ENCODE assay signal across 8 mouse cellular contexts in the genomic region with DNA sequence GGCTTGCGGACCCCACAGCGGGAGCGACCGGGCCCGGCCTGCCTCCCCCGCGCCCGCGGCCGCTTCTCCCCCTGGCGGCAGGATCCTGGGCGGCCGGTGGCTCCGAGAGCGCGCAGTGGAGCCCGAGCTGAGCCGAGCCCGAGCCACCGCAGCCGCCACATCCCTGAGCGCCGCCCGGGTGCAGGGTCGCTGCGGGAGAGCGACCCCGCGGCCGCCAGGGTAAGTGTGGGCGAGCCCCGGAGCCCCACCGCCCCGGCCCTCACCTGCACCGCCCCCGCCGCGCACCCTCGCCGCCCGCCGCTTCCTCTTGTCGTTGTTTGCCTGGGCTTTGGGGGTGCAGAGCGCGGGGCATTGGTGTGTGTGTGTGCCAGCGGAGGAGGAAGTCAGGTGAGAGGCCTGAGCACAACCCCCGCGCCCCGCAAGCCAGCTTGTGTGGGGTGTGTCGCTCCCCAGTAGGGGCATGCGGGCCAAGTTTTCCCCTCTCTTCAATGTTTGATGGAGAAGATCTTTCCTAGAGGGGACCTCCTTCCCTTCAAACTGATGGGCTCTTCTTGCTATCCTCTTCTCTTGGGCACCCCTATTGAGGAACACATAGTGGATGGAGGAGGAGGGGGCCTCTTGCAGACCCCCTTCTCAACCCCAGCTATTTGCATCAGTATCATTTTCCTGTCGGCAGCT. TPM values are rescaled to one million over a fixed set of nuclear protein-coding genes. Genes with fewer than 3 reads are reported as not detected.
DNase-seq lines count a peak whose midpoint lies in the region; ATAC-seq and TF ChIP-seq lines count a peak whose summit lies in the region.

Gene Satb1 (minus strand): TSS at position 391 of the 678 bp plus-strand sequence.

- WGBS in hindbrain, postnatal 0 days: under 1% methylated on average over 39 of the region's 52 CpGs
- WGBS in limb, embryonic 10.5 days: under 1% methylated on average over 50 of the region's 52 CpGs

- peak within 1 kb of the TSS; percentile 100 for H3K4me2 ChIP-seq in hindbrain, postnatal 0 days (ENCODE audit: low read depth, low read length)

- peak within 1 kb of the TSS; percentile 55 for H3K9ac ChIP-seq in hindbrain, postnatal 0 days (replicated peaks; ENCODE audit: low read length)

- peaks cover 20% of the 10 kb centered on the region for H3K27me3 ChIP-seq in hindbrain, postnatal 0 days (ENCODE audit: insufficient read depth, low read length)
- H3K27me3 ChIP-seq in limb, embryonic 10.5 days (ENCODE audit: low read depth, poor library complexity, severe bottlenecking): peaks cover 84% of the 10 kb centered on the region

- H3K36me3 ChIP-seq in hindbrain, postnatal 0 days (ENCODE audit: insufficient read depth, low read length): no peaks in the 10 kb centered on the region
- no peaks in the 10 kb centered on the region for H3K36me3 ChIP-seq in limb, embryonic 10.5 days

- H3K4me1 ChIP-seq in hindbrain, postnatal 0 days (ENCODE audit: insufficient read depth, low read length): no peaks in the 10 kb centered on the region
- peaks cover 25% of the 10 kb centered on the region for H3K4me1 ChIP-seq in limb, embryonic 10.5 days

- 0 out of 2 replicates have a peak within 1 kb of the TSS, but pooled peaks have one; percentile 15 for H3K27ac ChIP-seq in hindbrain, postnatal 0 days
- H3K27ac ChIP-seq in limb, embryonic 10.5 days: peak within 1 kb of the TSS; percentile 80

- H3K4me3 ChIP-seq in hindbrain, postnatal 0 days (ENCODE audit: low read length): peak within 1 kb of the TSS; percentile 56
- H3K4me3 ChIP-seq in limb, embryonic 10.5 days: peak within 1 kb of the TSS; percentile 68

- peak; percentile 64 to 88 for DNase-seq in adrenal gland, adult (ENCODE audit: inconsistent age in 2 of 2, low spot score in 1 of 2)
- peak; percentile 56 for DNase-seq in gastrocnemius, postnatal 25 days
- DNase-seq in hindbrain, postnatal 0 days (ENCODE audit: low spot score): peak; percentile 76
- DNase-seq in limb, embryonic 10.5 days (ENCODE audit: low spot score): peak; percentile 82
- DNase-seq in mesoderm, embryonic 11.5 days (ENCODE audit: low read depth, low spot score): peak; percentile 66
- peak; percentile 56 for DNase-seq in right cerebral cortex, postnatal 25 days
- DNase-seq in yolk sac, embryonic 10.5 days (ENCODE audit: low spot score): peak; percentile 31

- no peaks in the 10 kb centered on the region for H3K9me3 ChIP-seq in hindbrain, postnatal 0 days (ENCODE audit: low read length)
- H3K9me3 ChIP-seq in limb, embryonic 10.5 days (replicated peaks): no peaks in the 10 kb centered on the region

- peak; percentile 55 for ATAC-seq in common myeloid progenitor, adult 5-6 weeks (replicated peaks; ENCODE audit: low read depth, poor library complexity, severe bottlenecking)
- peak; percentile 92 for ATAC-seq in hindbrain, postnatal 0 days

- peak; percentile 25; the same call in 1 of the 2 replicates for TF ChIP-seq CTCF in hindbrain, postnatal 0 days (IDR thresholded peaks at IDR 0.05; ENCODE audit: low read depth)

RNA-seq across cellular contexts. Expression of gene Satb1, which starts in this region (rescaled TPM):
- 37.1 and 59.0 TPM in 2 replicates for total RNA-seq in common myeloid progenitor, adult 5-6 weeks (2017)
- total RNA-seq in gastrocnemius, postnatal 25 days (2021): 10 to 100 TPM; 64.0 to 78.8 TPM
- total RNA-seq in hindbrain, postnatal 0 days (2014; rRNA removed): 37.1 and 44.5 TPM in 2 replicates
- 21.5 and 26.2 TPM in 2 replicates for polyA plus RNA-seq in hindbrain, postnatal 0 days (2015; fragmentation: Nextera tagmentation; extraction: Ambion mirVana)
- polyA plus RNA-seq in limb, embryonic 10.5 days (2016; fragmentation: Nextera tagmentation; extraction: Ambion mirVana): 9.4 and 11.0 TPM in 2 replicates

Comparison
In these comparisons a context has a peak if more than half of its experiments do, and no peak if none do; other contexts are left out.
1. Peak in every context shown above with its lines: DNase-seq, ATAC-seq, H3K4me3 ChIP-seq and H3K27ac ChIP-seq.
2. DNase-seq: peak in every context shown above with its lines; median percentile 82 in limb, embryonic 10.5 days; 76 in adrenal gland, adult; 76 in hindbrain, postnatal 0 days; 66 in mesoderm, embryonic 11.5 days; 56 in gastrocnemius, postnatal 25 days; 56 in right cerebral cortex, postnatal 25 days; 31 in yolk sac, embryonic 10.5 days.